Mouse (Mus musculus) ES-Bruce4 (cell line): Measurements from ENCODE around the gene Il21r.

Experiments
- CTCF ChIP-seq: IDR thresholded peaks from one replicate; pipeline ENCODE4 v1.8.1; 2011; ENCODE audit warnings: low read depth, low read length
- POLR2A ChIP-seq: IDR thresholded peaks from one replicate; pipeline ENCODE4 v1.8.1; 2011; ENCODE audit warnings: low read length; ENCODE audit not compliant: insufficient read depth

- TF ChIP-seq POLR2A: no peak
- TF ChIP-seq CTCF: no peak
Observed at GRCm38 (mm10) chr7:125618016-125618415, 14.8 kb downstream of the Il21r start.
